Mouse (Mus musculus): ENCODE data around the gene Usp16.

GRCm38 (mm10) chr16:87528755-87529154 lies 74.3 kb downstream of the Usp16 start:
- TF ChIP-seq EP300 (IDR thresholded peaks at IDR 0.05; ENCODE audit: low read depth) (no peak), CTCF (IDR thresholded peaks at IDR 0.05; ENCODE audit: low read depth) (no peak)
